Mouse (Mus musculus) cerebral cortex, adult 2 months (tissue): Measurements from ENCODE around the gene Gm28635.

Source experiments
- WGBS: fragments of 180-500 bp; shearing (Covaris S2); methylation state at CpG from one replicate; pipeline ENCODE4 v1.1.7; 2018; 5-methylcytosine and 5-hydroxymethylcytosine counted together

The Gm28635 gene

DNA sequence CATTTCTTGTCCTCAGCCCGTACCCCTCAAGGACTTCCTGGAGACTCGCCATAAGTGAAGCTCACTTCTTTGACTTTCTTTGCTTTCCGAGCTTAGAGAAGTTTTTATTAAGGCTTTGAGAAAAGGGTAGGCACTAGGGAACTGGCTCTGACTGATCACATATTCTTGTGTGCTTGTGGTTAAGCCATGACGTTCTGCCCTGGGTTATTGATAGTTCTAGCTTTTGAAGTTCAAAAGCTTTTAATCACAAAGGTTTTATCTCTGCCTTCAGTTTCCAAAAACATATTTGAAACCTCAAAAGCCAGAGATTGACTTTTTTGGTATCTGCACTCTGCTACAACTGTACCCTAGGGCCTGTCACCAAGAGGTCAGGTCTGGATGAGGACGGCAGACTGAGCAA lies 95.6 kb downstream of the Gm28635 start:
- 81% methylated on average over 5 of the region's 5 CpGs for WGBS

DNA sequence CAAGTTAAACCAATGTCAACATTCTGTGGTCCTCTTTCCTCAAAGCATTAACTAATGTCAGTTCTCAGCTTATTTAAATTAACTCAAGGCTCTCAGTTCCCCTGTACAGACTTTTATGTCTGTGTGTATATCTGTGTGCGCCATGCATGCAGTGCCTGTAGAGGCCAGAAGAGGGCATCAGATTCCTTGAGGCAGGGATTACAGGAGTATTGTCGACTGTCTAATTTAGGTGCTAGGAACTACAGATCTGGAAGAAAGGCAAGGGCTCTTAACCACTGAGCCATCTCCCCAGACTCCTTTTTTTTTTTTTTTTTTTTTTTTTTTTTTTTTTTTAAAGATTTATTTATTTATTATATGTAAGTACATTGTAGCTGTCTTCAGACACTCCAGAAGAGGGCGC lies 96.6 kb downstream of the Gm28635 start:
- 87% methylated on average over 2 of the region's 3 CpGs for WGBS

DNA sequence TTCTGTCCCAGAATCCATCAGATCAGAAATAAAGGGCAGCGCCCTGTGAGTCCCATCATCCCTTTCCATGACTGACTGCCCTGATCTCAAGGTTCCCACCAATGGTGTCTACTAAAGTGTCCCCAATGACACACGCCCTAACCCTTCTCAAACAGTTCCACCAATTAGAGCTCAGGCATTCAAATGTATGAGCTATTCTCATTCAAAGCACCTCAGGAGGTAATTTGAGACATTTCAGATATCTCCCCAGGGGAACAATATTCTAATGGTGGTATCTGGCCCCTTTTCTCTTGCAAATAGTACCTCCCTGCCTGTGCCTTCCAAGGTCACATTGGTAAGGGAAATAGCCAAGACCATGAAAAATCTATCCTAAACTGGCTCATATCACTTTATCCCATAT lies 98.5 kb downstream of the Gm28635 start:
- 93% methylated on average over 2 of the region's 2 CpGs for WGBS

GRCm38 (mm10) chr2:84574130-84574529 lies 103.7 kb downstream of the Gm28635 start:
- 59% methylated on average over 4 of the region's 4 CpGs for WGBS

- WGBS: 37% methylated on average over 10 of the region's 10 CpGs
Measured at GRCm38 (mm10) chr2:84556888-84557514, 120.8 kb downstream of the Gm28635 start.
